Mouse (Mus musculus) hindbrain, embryonic 16.5 days (tissue): ENCODE data around the gene Armh1. TPM values are rescaled to one million over a fixed set of nuclear protein-coding genes. Genes with fewer than 3 reads are reported as not detected.
"Not testable (repeated sequence)": the region's sequence is repeated elsewhere in the genome, so short reads cannot be mapped to it uniquely, and the experiment has no call there.

Experiments used
- ATAC-seq: fragments of 200-750 bp; cut with Nextera tagmentation; 2 replicates; pipeline ENCODE4 v1.8.0; 2017; ENCODE audit warnings: moderate TSS enrichment, moderate library complexity
- H3K27ac ChIP-seq: fragments of 300-500 bp; sonication (generic); 2 replicates; pipeline ENCODE4 v1.5.1; 2014; ENCODE audit warnings: low read depth, mild to moderate bottlenecking, control low read depth, low read length, moderate library complexity
- H3K27me3 ChIP-seq: fragments of 300-500 bp; sonication (generic); replicated peaks from 2 replicates; pipeline ENCODE4 v1.6.1; 2014; ENCODE audit warnings: low read length; ENCODE audit not compliant: control insufficient read depth, insufficient read depth
- H3K36me3 ChIP-seq: fragments of 300-500 bp; sonication (generic); 2 replicates; pipeline ENCODE4 v1.6.1; 2014; ENCODE audit warnings: mild to moderate bottlenecking, low read length, moderate library complexity, mixed read lengths; ENCODE audit not compliant: control insufficient read depth, insufficient read depth
- H3K4me1 ChIP-seq: fragments of 300-500 bp; sonication (generic); 2 replicates; pipeline ENCODE4 v1.6.1; 2014; ENCODE audit warnings: low read depth, low read length; ENCODE audit not compliant: control insufficient read depth, insufficient read depth
- H3K4me2 ChIP-seq: fragments of 300-500 bp; sonication (generic); 2 replicates; pipeline ENCODE4 v1.6.1; 2014; ENCODE audit warnings: mild to moderate bottlenecking, low read length, control low read depth, moderate library complexity
- H3K4me3 ChIP-seq: fragments of 300-500 bp; sonication (generic); 2 replicates; pipeline ENCODE4 v1.5.1; 2014; ENCODE audit warnings: mild to moderate bottlenecking, low read length, control low read depth, moderate library complexity
- H3K9ac ChIP-seq: fragments of 300-500 bp; sonication (generic); 2 replicates; pipeline ENCODE4 v1.6.1; 2014; ENCODE audit warnings: low read depth, mild to moderate bottlenecking, control low read depth, low read length, moderate library complexity
- H3K9me3 ChIP-seq: fragments of 300-500 bp; sonication (generic); 2 replicates; pipeline ENCODE4 v1.6.1; 2014; ENCODE audit warnings: mild to moderate bottlenecking, low read length, moderate library complexity; ENCODE audit not compliant: control insufficient read depth
- WGBS: fragments of 180-500 bp; shearing (Covaris S2); extraction: QIAGEN DNeasy Blood & Tissue Kit; methylation state at CpG from one replicate; pipeline ENCODE4 v1.1.7; 2014; 5-methylcytosine and 5-hydroxymethylcytosine counted together
- polyA plus RNA-seq: library from polyadenylated mRNA; unstranded; fragments of >200 nt; fragmentation: Nextera tagmentation; extraction: Ambion mirVana; gene quantifications from 2 replicates; pipeline ENCODE4 v1.2.1, GENCODE M21; 2015

Gene Armh1
- polyA plus RNA-seq, 1 experiment from 2014 or later = 2.3 TPM

- no peaks in the 10 kb centered on the region for H3K9me3 ChIP-seq
- H3K27me3 ChIP-seq = no peaks in the 10 kb centered on the region
- H3K36me3 ChIP-seq = no peaks in the 10 kb centered on the region
- WGBS = 69% methylated on average over 7 of the region's 7 CpGs
- no peak overlapping the region for H3K27ac ChIP-seq
- no peak for ATAC-seq
- 0 out of 2 replicates have a peak overlapping the region, but pooled peaks have one; percentile 6 for H3K9ac ChIP-seq
- no peak overlapping the region for H3K4me3 ChIP-seq
- H3K4me2 ChIP-seq = no peak overlapping the region
- H3K4me1 ChIP-seq = no peaks in the 10 kb centered on the region
Observed at GRCm38 (mm10) chr4:117190660-117191059, 61.3 kb downstream of the Armh1 start.

- H3K9me3 ChIP-seq = no peaks in the 10 kb centered on the region
- H3K27ac ChIP-seq = peak overlapping the region; percentile 33
- ATAC-seq = peak; percentile 92
- peak overlapping the region; percentile 60 for H3K9ac ChIP-seq
- H3K36me3 ChIP-seq = no peaks in the 10 kb centered on the region
- H3K4me2 ChIP-seq = peak overlapping the region; percentile 55
- no peaks in the 10 kb centered on the region for H3K4me1 ChIP-seq
- WGBS = 0% methylated on average over 9 of the region's 9 CpGs
- H3K27me3 ChIP-seq = no peaks in the 10 kb centered on the region
- H3K4me3 ChIP-seq = peak overlapping the region; percentile 30
Observed at GRCm38 (mm10) chr4:117189856-117190543, 61.9 kb downstream of the Armh1 start.

- H3K4me3 ChIP-seq = peak overlapping the region; percentile 30
- no peaks in the 10 kb centered on the region for H3K9me3 ChIP-seq
- no peaks in the 10 kb centered on the region for H3K4me1 ChIP-seq
- no peaks in the 10 kb centered on the region for H3K36me3 ChIP-seq
- under 1% methylated on average over 16 of the region's 16 CpGs for WGBS
- peak overlapping the region; percentile 33 for H3K27ac ChIP-seq
- peak overlapping the region; percentile 60 for H3K9ac ChIP-seq
- peak overlapping the region; percentile 55 for H3K4me2 ChIP-seq
- H3K27me3 ChIP-seq = no peaks in the 10 kb centered on the region
- ATAC-seq = peak; percentile 80
Observed at GRCm38 (mm10) chr4:117189382-117189855, 62.5 kb downstream of the Armh1 start.

- peak; percentile 13; the same call in 1 of the 2 replicates for ATAC-seq
- 53% methylated on average over 3 of the region's 3 CpGs for WGBS
- no peaks in the 10 kb centered on the region for H3K9me3 ChIP-seq
- H3K4me2 ChIP-seq = peak overlapping the region; percentile 55
- no peaks in the 10 kb centered on the region for H3K36me3 ChIP-seq
- no peak overlapping the region for H3K9ac ChIP-seq
- H3K4me1 ChIP-seq = no peaks in the 10 kb centered on the region
- no peaks in the 10 kb centered on the region for H3K27me3 ChIP-seq
- no peak overlapping the region for H3K27ac ChIP-seq
- H3K4me3 ChIP-seq = peak overlapping the region; percentile 30
Observed at GRCm38 (mm10) chr4:117188969-117189368, 63.0 kb downstream of the Armh1 start.

- WGBS = 13% methylated on average over 9 of the region's 9 CpGs
- peak overlapping the region; percentile 92 for H3K4me2 ChIP-seq
- not testable (repeated sequence) for H3K9me3 ChIP-seq, H3K4me1 ChIP-seq, H3K36me3 ChIP-seq, H3K27me3 ChIP-seq
- peak overlapping the region; percentile 61 for H3K9ac ChIP-seq
- peak; percentile 63 for ATAC-seq
- H3K4me3 ChIP-seq = peak overlapping the region; percentile 50
- H3K27ac ChIP-seq = peak overlapping the region; percentile 65
Observed at GRCm38 (mm10) chr4:117182759-117183096, 69.2 kb downstream of the Armh1 start.

GRCm38 (mm10) chr4:117181863-117182758, 69.8 kb downstream of the Armh1 start, which contains the start of gene Kif2c:
Gene Kif2c, minus strand, starts transcription at chr4:117182639.
- Histone ChIP-seq H3K27ac (peak within 1 kb of the TSS; percentile 65), H3K4me3 (peak within 1 kb of the TSS; percentile 50), H3K9ac (peak within 1 kb of the TSS; percentile 61), H3K9me3 (no peaks in the 10 kb centered on the region), H3K4me1 (peaks cover 6% of the 10 kb centered on the region), H3K36me3 (no peaks in the 10 kb centered on the region), H3K27me3 (no peaks in the 10 kb centered on the region), H3K4me2 (peak within 1 kb of the TSS; percentile 92)
- ATAC-seq = peak; percentile 99
- WGBS = 2% methylated on average over 40 of the region's 42 CpGs

GRCm38 (mm10) chr4:117169936-117170335, 82.0 kb downstream of the Armh1 start:
- H3K4me2 ChIP-seq = no peak overlapping the region
- H3K27me3 ChIP-seq = no peaks in the 10 kb centered on the region
- no peak overlapping the region for H3K4me3 ChIP-seq
- no peak overlapping the region for H3K27ac ChIP-seq
- no peaks in the 10 kb centered on the region for H3K36me3 ChIP-seq
- H3K4me1 ChIP-seq = no peaks in the 10 kb centered on the region
- WGBS = 89% methylated on average over 5 of the region's 5 CpGs
- H3K9ac ChIP-seq = no peak overlapping the region
- no peak for ATAC-seq
- no peaks in the 10 kb centered on the region for H3K9me3 ChIP-seq
